Mouse (Mus musculus): Measurements from ENCODE around the gene Msrb3. TPM values are rescaled to one million over a fixed set of nuclear protein-coding genes. Genes with fewer than 3 reads are reported as not detected.

Gene Msrb3
- total and polyA plus RNA-seq, 3 experiments = 0.05 TPM; not detected in 2

- Histone ChIP-seq H3K9me3 (replicated peaks) (peaks cover 55% of the 10 kb centered on the region), H3K4me1 (ENCODE audit: insufficient read depth, low read depth, low read length) (no peaks in the 10 kb centered on the region), H3K4me3 (ENCODE audit: low read depth, low read length) (no peak overlapping the region), H3K36me3 (replicated peaks) (no peaks in the 10 kb centered on the region), H3K27me3 (ENCODE audit: insufficient read depth, low read length) (no peaks in the 10 kb centered on the region)
- TF ChIP-seq CTCF (IDR thresholded peaks at IDR 0.05; ENCODE audit: low read depth, low read length) (no peak), GATA2 (IDR thresholded peaks at IDR 0.05; ENCODE audit: borderline replicate concordance, low read depth, low read length) (no peak), TAL1 (conservative IDR thresholded peaks at IDR 0.05; ENCODE audit: low read depth, low read length) (no peak), POLR2AphosphoS5 (IDR thresholded peaks at IDR 0.05; ENCODE audit: insufficient replicate concordance, low read depth, low read length) (no peak), GATA1 (IDR thresholded peaks at IDR 0.05; ENCODE audit: borderline replicate concordance, low read length) (no peak)
- no peak for DNase-seq (ENCODE audit: low spot score)
- ATAC-seq (ENCODE audit: extremely low read depth, insufficient number of reproducible peaks, low FRiP score, poor library complexity, severe bottlenecking) = no peak
Observed at GRCm38 (mm10) chr10:120763656-120764466, 135.0 kb downstream of the Msrb3 start.

GRCm38 (mm10) chr10:120762958-120763357 is 135.9 kb downstream of the Msrb3 start:
- H3K36me3 ChIP-seq (replicated peaks) = no peaks in the 10 kb centered on the region
- TF ChIP-seq GATA2 (IDR thresholded peaks at IDR 0.05; ENCODE audit: borderline replicate concordance, low read depth, low read length) (no peak), CTCF (IDR thresholded peaks at IDR 0.05; ENCODE audit: low read depth, low read length) (no peak), GATA1 (IDR thresholded peaks at IDR 0.05; ENCODE audit: borderline replicate concordance, low read length) (no peak), POLR2AphosphoS5 (IDR thresholded peaks at IDR 0.05; ENCODE audit: insufficient replicate concordance, low read depth, low read length) (no peak), TAL1 (conservative IDR thresholded peaks at IDR 0.05; ENCODE audit: low read depth, low read length) (no peak)
- ATAC-seq (ENCODE audit: extremely low read depth, insufficient number of reproducible peaks, low FRiP score, poor library complexity, severe bottlenecking) (no peak), DNase-seq (ENCODE audit: low spot score) (no peak)
- H3K4me1 ChIP-seq (ENCODE audit: insufficient read depth, low read depth, low read length) = no peaks in the 10 kb centered on the region
- no peak overlapping the region for H3K4me3 ChIP-seq (ENCODE audit: low read depth, low read length)
- H3K27me3 ChIP-seq (ENCODE audit: insufficient read depth, low read length) = no peaks in the 10 kb centered on the region
- H3K9me3 ChIP-seq (replicated peaks) = peaks cover 55% of the 10 kb centered on the region

GRCm38 (mm10) chr10:120760679-120761078 is 138.2 kb downstream of the Msrb3 start:
- peaks cover 43% of the 10 kb centered on the region for H3K9me3 ChIP-seq (replicated peaks)
- DNase-seq (ENCODE audit: low spot score) (no peak), ATAC-seq (ENCODE audit: extremely low read depth, insufficient number of reproducible peaks, low FRiP score, poor library complexity, severe bottlenecking) (no peak)
- H3K27me3 ChIP-seq (ENCODE audit: insufficient read depth, low read length) = no peaks in the 10 kb centered on the region
- TF ChIP-seq POLR2AphosphoS5 (IDR thresholded peaks at IDR 0.05; ENCODE audit: insufficient replicate concordance, low read depth, low read length) = no peak
- no peak for TF ChIP-seq GATA1 (IDR thresholded peaks at IDR 0.05; ENCODE audit: borderline replicate concordance, low read length)
- TF ChIP-seq TAL1 (conservative IDR thresholded peaks at IDR 0.05; ENCODE audit: low read depth, low read length) = no peak
- no peak for TF ChIP-seq CTCF (IDR thresholded peaks at IDR 0.05; ENCODE audit: low read depth, low read length)
- no peak for TF ChIP-seq GATA2 (IDR thresholded peaks at IDR 0.05; ENCODE audit: borderline replicate concordance, low read depth, low read length)
- H3K36me3 ChIP-seq (replicated peaks) = no peaks in the 10 kb centered on the region
- H3K4me3 ChIP-seq (ENCODE audit: low read depth, low read length) = no peak overlapping the region
- no peaks in the 10 kb centered on the region for H3K4me1 ChIP-seq (ENCODE audit: insufficient read depth, low read depth, low read length)

- TF ChIP-seq GATA2 (IDR thresholded peaks at IDR 0.05; ENCODE audit: borderline replicate concordance, low read depth, low read length) = no peak
- TF ChIP-seq POLR2AphosphoS5 (IDR thresholded peaks at IDR 0.05; ENCODE audit: insufficient replicate concordance, low read depth, low read length) = no peak
- TF ChIP-seq CTCF (IDR thresholded peaks at IDR 0.05; ENCODE audit: low read depth, low read length) = no peak
- no peak for TF ChIP-seq TAL1 (conservative IDR thresholded peaks at IDR 0.05; ENCODE audit: low read depth, low read length)
- TF ChIP-seq GATA1 (IDR thresholded peaks at IDR 0.05; ENCODE audit: borderline replicate concordance, low read length) = no peak
- no peaks in the 10 kb centered on the region for H3K36me3 ChIP-seq (replicated peaks)
- H3K27me3 ChIP-seq (ENCODE audit: insufficient read depth, low read length) = no peaks in the 10 kb centered on the region
- no peaks in the 10 kb centered on the region for H3K4me1 ChIP-seq (ENCODE audit: insufficient read depth, low read depth, low read length)
- ATAC-seq (ENCODE audit: extremely low read depth, insufficient number of reproducible peaks, low FRiP score, poor library complexity, severe bottlenecking) (no peak), DNase-seq (ENCODE audit: low spot score) (no peak)
- peaks cover 39% of the 10 kb centered on the region for H3K9me3 ChIP-seq (replicated peaks)
- no peak overlapping the region for H3K4me3 ChIP-seq (ENCODE audit: low read depth, low read length)
Observed at GRCm38 (mm10) chr10:120759883-120760282, 139.0 kb downstream of the Msrb3 start.

GRCm38 (mm10) chr10:120752454-120752853 is 146.4 kb downstream of the Msrb3 start:
- H3K4me3 ChIP-seq (ENCODE audit: low read depth, low read length) = no peak overlapping the region
- peaks cover 30% of the 10 kb centered on the region for H3K9me3 ChIP-seq (replicated peaks)
- no peaks in the 10 kb centered on the region for H3K4me1 ChIP-seq (ENCODE audit: insufficient read depth, low read depth, low read length)
- ATAC-seq (ENCODE audit: extremely low read depth, insufficient number of reproducible peaks, low FRiP score, poor library complexity, severe bottlenecking) (no peak), DNase-seq (ENCODE audit: low spot score) (no peak)
- no peaks in the 10 kb centered on the region for H3K27me3 ChIP-seq (ENCODE audit: insufficient read depth, low read length)
- no peak for TF ChIP-seq GATA2 (IDR thresholded peaks at IDR 0.05; ENCODE audit: borderline replicate concordance, low read depth, low read length)
- no peak for TF ChIP-seq POLR2AphosphoS5 (IDR thresholded peaks at IDR 0.05; ENCODE audit: insufficient replicate concordance, low read depth, low read length)
- TF ChIP-seq TAL1 (conservative IDR thresholded peaks at IDR 0.05; ENCODE audit: low read depth, low read length) = no peak
- TF ChIP-seq GATA1 (IDR thresholded peaks at IDR 0.05; ENCODE audit: borderline replicate concordance, low read length) = no peak
- no peak for TF ChIP-seq CTCF (IDR thresholded peaks at IDR 0.05; ENCODE audit: low read depth, low read length)
- no peaks in the 10 kb centered on the region for H3K36me3 ChIP-seq (replicated peaks)

GRCm38 (mm10) chr10:120751821-120752261 is 147.1 kb downstream of the Msrb3 start:
- no peaks in the 10 kb centered on the region for H3K36me3 ChIP-seq (replicated peaks)
- H3K9me3 ChIP-seq (replicated peaks) = peaks cover 30% of the 10 kb centered on the region
- H3K4me3 ChIP-seq (ENCODE audit: low read depth, low read length) = no peak overlapping the region
- DNase-seq (ENCODE audit: low spot score) = no peak
- no peaks in the 10 kb centered on the region for H3K27me3 ChIP-seq (ENCODE audit: insufficient read depth, low read length)
- no peaks in the 10 kb centered on the region for H3K4me1 ChIP-seq (ENCODE audit: insufficient read depth, low read depth, low read length)
- ATAC-seq (ENCODE audit: extremely low read depth, insufficient number of reproducible peaks, low FRiP score, poor library complexity, severe bottlenecking) = no peak
- TF ChIP-seq CTCF (IDR thresholded peaks at IDR 0.05; ENCODE audit: low read depth, low read length) (no peak), POLR2AphosphoS5 (IDR thresholded peaks at IDR 0.05; ENCODE audit: insufficient replicate concordance, low read depth, low read length) (no peak), TAL1 (conservative IDR thresholded peaks at IDR 0.05; ENCODE audit: low read depth, low read length) (no peak), GATA1 (IDR thresholded peaks at IDR 0.05; ENCODE audit: borderline replicate concordance, low read length) (no peak)

Data from G1E (cell line).